Mouse (Mus musculus): ENCODE results near the gene Myl9.

DNA sequence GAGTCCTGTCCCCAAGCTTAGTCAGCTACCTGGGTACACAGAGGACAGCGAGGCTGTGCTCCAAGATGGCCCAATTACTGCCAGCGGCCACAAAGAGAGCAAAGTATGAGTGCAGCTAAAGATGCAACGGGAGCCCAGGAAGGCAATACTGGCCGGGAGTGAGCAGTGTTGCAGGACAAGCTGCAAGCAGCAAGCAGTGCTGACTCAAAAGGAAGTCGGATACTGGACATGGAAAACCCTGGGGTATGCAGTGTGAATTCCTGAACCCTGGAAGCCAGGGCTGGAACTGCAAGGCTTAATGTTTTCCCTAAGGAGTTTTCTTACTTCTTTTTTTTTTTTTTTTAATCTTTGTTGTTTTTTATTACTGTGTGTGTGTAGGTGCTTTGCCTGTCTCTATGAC is 36.3 kb downstream of the Myl9 start:
- TF ChIP-seq CTCF (IDR thresholded peaks at IDR 0.05; ENCODE audit: low read depth, low read length) (no peak), POLR2A (IDR thresholded peaks at IDR 0.05; ENCODE audit: insufficient read depth, low read length) (no peak)
